Mouse (Mus musculus) intestine, embryonic 15.5 days (tissue): ENCODE measurements around the gene Gcnt7. TPM values are rescaled to one million over a fixed set of nuclear protein-coding genes. Genes with fewer than 3 reads are reported as not detected.
A peak's percentile ranks its signal among the peaks of the same experiment; 100 is the strongest.

Experiments
- ATAC-seq: fragments of 200-750 bp; cut with Nextera tagmentation; 2 replicates; pipeline ENCODE4 v1.8.0; 2017; ENCODE audit warnings: moderate TSS enrichment, moderate library complexity
- H3K27ac ChIP-seq: fragments of 300-500 bp; sonication (generic); 2 replicates; pipeline ENCODE4 v1.5.1; 2015; ENCODE audit warnings: mild to moderate bottlenecking, inconsistent platforms
- H3K27me3 ChIP-seq: fragments of 300-500 bp; sonication (generic); replicated peaks from 2 replicates; pipeline ENCODE4 v1.6.1; 2015; ENCODE audit warnings: inconsistent platforms
- H3K36me3 ChIP-seq: fragments of 300-500 bp; sonication (generic); 2 replicates; pipeline ENCODE4 v1.6.1; 2015; ENCODE audit warnings: inconsistent platforms
- H3K4me1 ChIP-seq: fragments of 300-500 bp; sonication (generic); replicated peaks from 2 replicates; pipeline ENCODE4 v1.6.1; 2015; ENCODE audit warnings: inconsistent platforms
- H3K4me2 ChIP-seq: fragments of 300-500 bp; sonication (generic); replicated peaks from 2 replicates; pipeline ENCODE4 v1.6.1; 2015; ENCODE audit warnings: mild to moderate bottlenecking, inconsistent platforms
- H3K4me3 ChIP-seq: fragments of 300-500 bp; sonication (generic); replicated peaks from 2 replicates; pipeline ENCODE4 v1.5.1; 2015; ENCODE audit warnings: inconsistent platforms
- H3K9ac ChIP-seq: fragments of 300-500 bp; sonication (generic); 2 replicates; pipeline ENCODE4 v1.6.1; 2015; ENCODE audit warnings: inconsistent platforms
- H3K9me3 ChIP-seq: fragments of 300-500 bp; sonication (generic); 2 replicates; pipeline ENCODE4 v1.6.1; 2016; ENCODE audit warnings: inconsistent platforms
- WGBS: fragments of 180-500 bp; shearing (Covaris S2); methylation state at CpG from one replicate; pipeline ENCODE4 v1.1.7; 2015; 5-methylcytosine and 5-hydroxymethylcytosine counted together
- polyA plus RNA-seq: library from polyadenylated mRNA; unstranded; fragments of >200 nt; fragmentation: Nextera tagmentation; extraction: Ambion mirVana; gene quantifications from 2 replicates; pipeline ENCODE4 v1.2.1, GENCODE M21; 2015

Gcnt7 gene
- polyA plus RNA-seq, 1 experiment from 2014 or later = 1.1 TPM

DNA sequence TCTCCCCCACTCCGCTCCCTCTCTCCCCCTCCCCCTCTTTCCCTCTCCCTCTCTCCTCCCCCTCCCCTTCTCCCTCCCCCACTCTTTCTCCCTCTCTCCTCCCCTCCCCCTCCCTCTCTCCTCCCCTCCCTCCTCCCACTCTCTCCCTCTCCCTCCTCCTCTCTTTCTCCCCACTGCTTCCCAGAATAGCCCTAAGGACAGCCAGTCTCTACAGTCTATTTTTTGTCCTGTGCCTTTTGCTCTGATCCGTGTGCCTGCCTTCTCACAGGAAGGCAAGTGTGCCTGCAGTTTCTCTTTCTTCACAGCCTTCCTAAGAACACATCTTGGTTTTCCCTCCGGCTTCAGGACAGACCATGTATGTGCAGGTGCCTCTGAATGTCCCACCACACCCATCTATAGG, 19.0 kb upstream of the Gcnt7 start:
- Histone ChIP-seq H3K27ac (no peak overlapping the region), H3K4me1 (0 out of 2 replicates have a peak, but pooled peaks cover 4% of the 10 kb centered on the region), H3K27me3 (0 out of 2 replicates have a peak, but pooled peaks cover 3% of the 10 kb centered on the region), H3K36me3 (no peaks in the 10 kb centered on the region), H3K4me3 (no peak overlapping the region), H3K4me2 (no peak overlapping the region), H3K9ac (no peak overlapping the region), H3K9me3 (no peaks in the 10 kb centered on the region)
- ATAC-seq = no peak
- 33% methylated on average over 3 of the region's 3 CpGs for WGBS

DNA sequence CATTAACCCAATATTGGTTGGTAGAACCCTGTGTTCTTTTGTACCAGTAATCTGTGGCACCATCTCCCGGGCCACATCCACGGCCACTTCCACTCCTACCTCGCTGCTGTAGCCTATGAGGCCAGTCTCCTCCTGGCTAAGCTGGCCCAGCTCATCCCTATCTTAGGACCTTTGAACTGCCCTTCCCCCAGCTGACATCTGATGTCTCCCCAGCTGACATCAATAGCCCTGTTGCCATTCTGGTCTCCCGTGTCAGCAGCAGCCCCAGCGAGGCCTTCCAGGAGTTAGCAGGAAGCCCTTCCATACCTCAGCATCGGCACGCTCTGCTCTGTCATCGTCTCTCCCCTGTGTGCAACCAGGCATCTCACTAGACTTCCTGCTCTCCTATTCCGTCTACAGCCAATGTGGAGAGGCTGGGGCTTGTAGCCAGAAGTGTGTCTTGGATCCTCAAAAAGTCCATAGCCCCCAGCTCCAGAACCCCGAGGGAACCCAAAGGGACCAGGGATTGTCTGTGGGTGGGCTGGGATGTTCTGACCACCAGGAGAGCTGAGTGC, 18.4 kb upstream of the Gcnt7 start:
- H3K9ac ChIP-seq = no peak overlapping the region
- H3K27me3 ChIP-seq = 0 out of 2 replicates have a peak, but pooled peaks cover 3% of the 10 kb centered on the region
- 30% methylated on average over 10 of the region's 10 CpGs for WGBS
- no peak overlapping the region for H3K4me2 ChIP-seq
- H3K27ac ChIP-seq = no peak overlapping the region
- 0 out of 2 replicates have a peak, but pooled peaks cover 4% of the 10 kb centered on the region for H3K4me1 ChIP-seq
- H3K4me3 ChIP-seq = no peak overlapping the region
- no peaks in the 10 kb centered on the region for H3K36me3 ChIP-seq
- H3K9me3 ChIP-seq = no peaks in the 10 kb centered on the region
- ATAC-seq = no peak

DNA sequence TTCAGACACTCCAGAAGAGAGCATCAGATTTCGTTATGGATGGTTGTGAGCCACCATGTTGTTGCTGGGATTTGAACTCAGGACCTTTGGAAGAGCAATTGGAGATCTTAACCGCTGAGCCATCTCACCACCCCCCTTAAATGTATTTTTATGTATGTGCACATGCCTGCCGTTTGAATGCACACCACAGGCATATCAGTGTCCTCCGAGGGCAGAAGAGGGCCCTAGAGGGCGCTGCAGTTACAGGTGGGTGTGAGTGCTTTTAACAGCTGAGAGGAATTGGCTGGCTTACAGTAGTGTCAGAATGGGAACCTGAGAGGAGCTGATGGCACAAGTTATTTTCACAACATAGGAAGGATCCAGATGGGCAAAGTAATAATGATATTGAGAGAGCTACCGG, 16.6 kb upstream of the Gcnt7 start:
- no peak overlapping the region for H3K9ac ChIP-seq
- H3K4me3 ChIP-seq = no peak overlapping the region
- 0 out of 2 replicates have a peak, but pooled peaks cover 3% of the 10 kb centered on the region for H3K27me3 ChIP-seq
- H3K27ac ChIP-seq = no peak overlapping the region
- H3K9me3 ChIP-seq = no peaks in the 10 kb centered on the region
- H3K36me3 ChIP-seq = no peaks in the 10 kb centered on the region; the same call in 1 of the 2 replicates
- no peak for ATAC-seq
- H3K4me2 ChIP-seq = no peak overlapping the region
- 28% methylated on average over 6 of the region's 6 CpGs for WGBS
- H3K4me1 ChIP-seq = 0 out of 2 replicates have a peak, but pooled peaks cover 4% of the 10 kb centered on the region

DNA sequence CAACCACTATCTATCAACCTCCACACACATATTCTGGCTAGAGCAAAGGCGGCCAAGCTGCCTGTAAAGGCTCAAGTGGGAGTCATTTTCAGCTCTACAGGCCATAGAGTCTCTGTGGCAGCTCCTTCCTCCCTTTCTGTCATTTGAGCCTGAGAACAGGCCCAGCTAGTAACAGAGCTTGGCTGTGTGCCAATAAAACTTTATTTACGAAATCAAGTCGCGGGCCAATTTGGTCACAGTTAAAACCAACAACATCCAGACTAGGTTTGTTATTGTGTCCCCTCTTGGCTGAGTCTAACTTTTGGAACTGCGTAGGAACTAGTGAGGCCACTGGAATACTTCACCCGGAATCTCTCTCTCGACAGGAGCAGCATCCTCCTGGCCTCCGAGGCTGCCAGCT, 15.2 kb upstream of the Gcnt7 start:
- 43% methylated on average over 8 of the region's 8 CpGs for WGBS
- 0 out of 2 replicates have a peak, but pooled peaks cover 3% of the 10 kb centered on the region for H3K27me3 ChIP-seq
- H3K4me3 ChIP-seq = no peak overlapping the region
- H3K4me1 ChIP-seq = 0 out of 2 replicates have a peak, but pooled peaks cover 4% of the 10 kb centered on the region
- H3K9me3 ChIP-seq = no peaks in the 10 kb centered on the region
- H3K9ac ChIP-seq = no peak overlapping the region
- 0 out of 2 replicates have a peak, but pooled peaks have one; percentile 62 for ATAC-seq
- no peak overlapping the region for H3K4me2 ChIP-seq
- H3K27ac ChIP-seq = peak overlapping the region; percentile 52
- H3K36me3 ChIP-seq = peaks cover 5% of the 10 kb centered on the region

GRCm38 (mm10) chr2:172472318-172472717, 13.9 kb upstream of the Gcnt7 start, which contains the start of gene Fam209:
Fam209 (plus strand) TSS chr2:172472520.
- no peak for ATAC-seq

GRCm38 (mm10) chr2:172468346-172468819, 10.0 kb upstream of the Gcnt7 start:
- H3K27ac ChIP-seq = no peak overlapping the region
- 80% methylated on average over 11 of the region's 11 CpGs for WGBS
- ATAC-seq = no peak

More at GRCm38 (mm10) chr2:172472318-172472717, 13.9 kb upstream of the Gcnt7 start, which contains the start of gene Fam209:
- no peak within 1 kb of the TSS for H3K4me3 ChIP-seq
- peaks cover 7% of the 10 kb centered on the region for H3K36me3 ChIP-seq
- H3K9ac ChIP-seq = no peak within 1 kb of the TSS
- 87% methylated on average over 11 of the region's 11 CpGs for WGBS
- 0 out of 2 replicates have a peak, but pooled peaks cover 4% of the 10 kb centered on the region for H3K4me1 ChIP-seq
- no peak within 1 kb of the TSS for H3K4me2 ChIP-seq
- peak within 1 kb of the TSS; percentile 52 for H3K27ac ChIP-seq
- H3K9me3 ChIP-seq = no peaks in the 10 kb centered on the region
- H3K27me3 ChIP-seq = 0 out of 2 replicates have a peak, but pooled peaks cover 3% of the 10 kb centered on the region

DNA sequence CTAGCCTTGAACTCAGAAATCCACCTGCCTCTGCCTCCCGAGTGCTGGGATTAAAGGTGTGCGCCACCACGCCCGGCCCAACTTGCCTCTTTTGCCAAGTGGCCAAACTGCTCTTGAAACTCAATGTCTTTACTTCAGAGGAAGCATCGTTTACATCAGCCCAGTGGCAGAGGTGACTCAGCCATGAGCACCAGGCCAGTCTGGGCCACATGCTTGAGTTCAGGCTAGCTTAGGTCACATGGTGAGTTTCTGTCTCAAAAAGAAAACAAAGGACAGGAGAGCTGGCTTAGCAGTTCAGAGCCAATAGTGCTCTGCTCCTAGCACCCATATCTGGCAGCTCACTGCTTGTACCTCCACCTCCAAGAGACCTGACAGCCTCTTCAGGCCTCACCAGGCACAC, 8.8 kb upstream of the Gcnt7 start:
- Histone ChIP-seq H3K36me3 (peaks cover 25% of the 10 kb centered on the region), H3K27me3 (no peaks in the 10 kb centered on the region), H3K4me3 (no peak overlapping the region), H3K4me1 (no peaks in the 10 kb centered on the region), H3K9ac (no peak overlapping the region), H3K27ac (no peak overlapping the region), H3K4me2 (no peak overlapping the region), H3K9me3 (no peaks in the 10 kb centered on the region)
- ATAC-seq = no peak
- 95% methylated on average over 5 of the region's 5 CpGs for WGBS

More at GRCm38 (mm10) chr2:172468346-172468819, 10.0 kb upstream of the Gcnt7 start:
- Histone ChIP-seq H3K4me2 (no peak overlapping the region), H3K4me1 (0 out of 2 replicates have a peak, but pooled peaks cover 3% of the 10 kb centered on the region), H3K36me3 (peaks cover 24% of the 10 kb centered on the region), H3K4me3 (no peak overlapping the region), H3K27me3 (no peaks in the 10 kb centered on the region), H3K9ac (no peak overlapping the region), H3K9me3 (no peaks in the 10 kb centered on the region)

DNA sequence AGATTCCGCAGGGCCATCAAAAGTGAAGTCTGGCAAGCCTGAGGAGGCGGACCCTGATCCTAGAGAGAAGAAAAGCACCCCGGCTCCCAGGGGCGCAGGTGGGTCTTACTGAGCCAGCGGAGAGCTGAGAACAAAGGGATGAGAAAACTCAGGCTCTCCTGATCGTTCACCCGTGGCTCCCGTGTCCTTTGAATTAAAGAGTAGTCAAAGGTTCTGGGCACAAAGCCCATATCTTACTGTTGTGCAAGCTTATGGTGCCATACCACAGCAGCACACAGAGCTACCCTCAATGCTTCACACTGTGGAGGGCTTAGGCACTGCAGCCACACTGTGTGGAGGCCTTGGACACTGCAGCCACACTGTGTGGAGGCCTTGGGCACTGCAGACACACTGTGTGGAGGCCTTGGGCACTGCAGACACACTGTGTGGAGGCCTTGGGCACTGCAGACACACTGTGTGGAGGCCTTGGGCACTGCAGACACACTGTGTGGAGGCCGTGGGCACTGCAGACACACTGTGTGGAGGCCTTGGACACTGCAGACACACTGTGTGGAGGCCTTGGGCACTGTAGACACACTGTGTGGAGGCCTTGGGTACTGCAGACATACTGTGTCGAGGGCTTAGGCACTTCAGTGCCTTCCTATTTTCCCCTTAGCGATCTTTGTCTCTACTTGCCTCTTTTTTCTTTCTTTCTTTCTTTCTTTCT, 8.2 kb upstream of the Gcnt7 start:
- ATAC-seq = no peak
- no peak overlapping the region for H3K9ac ChIP-seq
- no peaks in the 10 kb centered on the region for H3K27me3 ChIP-seq
- 92% methylated on average over 11 of the region's 11 CpGs for WGBS
- H3K27ac ChIP-seq = no peak overlapping the region
- no peak overlapping the region for H3K4me2 ChIP-seq
- H3K4me3 ChIP-seq = no peak overlapping the region
- H3K4me1 ChIP-seq = no peaks in the 10 kb centered on the region
- H3K9me3 ChIP-seq = no peaks in the 10 kb centered on the region
- peaks cover 25% of the 10 kb centered on the region for H3K36me3 ChIP-seq

DNA sequence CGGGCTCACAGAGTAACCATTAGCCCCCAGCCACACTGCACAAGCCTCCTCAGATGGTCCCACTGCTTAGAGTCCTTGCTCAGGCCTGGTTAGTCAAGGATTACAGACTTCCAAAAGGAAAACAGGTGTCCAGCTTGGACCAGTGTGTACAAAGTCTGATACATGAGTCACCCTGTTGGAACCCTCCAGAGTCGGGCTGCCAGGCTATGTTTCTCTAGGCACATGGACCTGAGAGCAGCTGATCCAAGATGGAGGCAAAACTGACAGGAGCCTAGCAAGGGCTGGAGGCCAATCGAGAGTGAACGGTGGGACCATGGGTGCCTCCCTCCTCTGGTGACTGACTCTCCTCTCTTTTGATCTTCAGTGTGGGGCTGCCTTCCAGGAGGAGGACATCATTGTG, 4.4 kb upstream of the Gcnt7 start:
- no peaks in the 10 kb centered on the region for H3K27me3 ChIP-seq
- H3K9me3 ChIP-seq = no peaks in the 10 kb centered on the region
- WGBS = 90% methylated on average over 4 of the region's 4 CpGs
- no peak for ATAC-seq
- H3K9ac ChIP-seq = no peak overlapping the region
- peaks cover 18% of the 10 kb centered on the region; the same call in 1 of the 2 replicates for H3K36me3 ChIP-seq
- H3K4me1 ChIP-seq = no peaks in the 10 kb centered on the region
- H3K4me2 ChIP-seq = no peak overlapping the region
- no peak overlapping the region for H3K4me3 ChIP-seq
- H3K27ac ChIP-seq = no peak overlapping the region

- Histone ChIP-seq H3K4me2 (no peak overlapping the region), H3K4me1 (no peaks in the 10 kb centered on the region), H3K36me3 (0 out of 2 replicates have a peak, but pooled peaks cover 9% of the 10 kb centered on the region), H3K27me3 (no peaks in the 10 kb centered on the region), H3K27ac (no peak overlapping the region), H3K4me3 (no peak overlapping the region), H3K9me3 (no peaks in the 10 kb centered on the region), H3K9ac (no peak overlapping the region)
- no peak for ATAC-seq
- WGBS = 78% methylated on average over 2 of the region's 2 CpGs
Observed at GRCm38 (mm10) chr2:172460647-172461046, 2.3 kb upstream of the Gcnt7 start.

DNA sequence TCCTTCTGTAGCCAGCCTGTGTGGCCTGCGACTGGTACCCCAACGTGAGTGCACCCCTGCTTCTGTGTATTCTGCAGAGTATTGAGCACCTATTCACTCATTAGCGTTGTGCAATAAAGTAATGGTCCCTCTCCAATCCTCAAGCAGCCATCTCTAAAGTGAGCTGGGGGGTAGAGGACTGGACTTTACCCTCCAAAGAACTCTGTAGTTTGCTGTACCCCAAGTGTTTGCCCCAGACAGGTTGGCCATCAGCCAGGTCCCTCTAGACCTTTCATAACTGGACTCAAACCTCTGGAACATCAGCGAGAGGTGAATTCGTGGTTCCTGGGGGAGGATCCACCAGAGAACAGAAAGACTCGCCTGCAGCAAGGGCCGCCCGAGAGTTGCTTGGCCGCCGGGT, 5.9 kb downstream of the Gcnt7 start:
- H3K4me1 ChIP-seq = no peaks in the 10 kb centered on the region
- no peak overlapping the region for H3K9ac ChIP-seq
- 92% methylated on average over 10 of the region's 10 CpGs for WGBS
- peaks cover 33% of the 10 kb centered on the region for H3K36me3 ChIP-seq
- H3K27me3 ChIP-seq = no peaks in the 10 kb centered on the region
- H3K4me3 ChIP-seq = no peak overlapping the region
- no peak for ATAC-seq
- H3K27ac ChIP-seq = no peak overlapping the region
- no peak overlapping the region for H3K4me2 ChIP-seq
- no peaks in the 10 kb centered on the region for H3K9me3 ChIP-seq

DNA sequence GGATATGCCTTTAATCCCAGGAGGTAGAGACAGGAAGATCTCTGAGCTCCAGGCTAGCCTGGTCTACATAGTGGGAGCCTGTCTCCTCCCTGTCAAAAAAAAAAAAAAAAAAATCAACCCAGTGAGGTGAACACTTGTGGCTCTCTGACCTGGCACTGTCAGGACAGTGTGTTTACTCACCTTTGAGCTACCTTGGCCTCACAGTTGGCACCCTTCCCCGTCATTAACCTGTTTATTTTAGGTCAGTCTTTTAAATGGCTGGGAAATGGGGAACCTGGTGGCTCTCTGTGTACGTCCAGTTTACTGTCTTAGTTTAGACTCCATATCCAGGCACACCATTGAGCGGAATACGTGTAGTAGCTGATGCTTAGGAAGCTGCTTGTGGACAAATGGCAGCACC, 6.4 kb downstream of the Gcnt7 start:
- H3K36me3 ChIP-seq = peaks cover 37% of the 10 kb centered on the region
- no peaks in the 10 kb centered on the region for H3K4me1 ChIP-seq
- no peak overlapping the region for H3K27ac ChIP-seq
- H3K9ac ChIP-seq = no peak overlapping the region
- H3K9me3 ChIP-seq = no peaks in the 10 kb centered on the region
- WGBS = 89% methylated on average over 4 of the region's 4 CpGs
- no peak overlapping the region for H3K4me3 ChIP-seq
- no peak for ATAC-seq
- no peaks in the 10 kb centered on the region for H3K27me3 ChIP-seq
- H3K4me2 ChIP-seq = no peak overlapping the region
